Mouse (Mus musculus) megakaryocyte, embryonic 14.5 days (primary cell): ENCODE measurements around the gene Defb47.

Experiments
- FLI1 ChIP-seq: IDR thresholded peaks from 2 replicates; pipeline ENCODE4 v1.6.1; 2012; ENCODE audit warnings: low read length, inconsistent platforms, mixed read lengths
- GATA1 ChIP-seq: IDR thresholded peaks from 3 replicates; pipeline ENCODE4 v1.6.1; 2012; ENCODE audit warnings: mixed read lengths, low read length, inconsistent platforms, borderline replicate concordance

DNA sequence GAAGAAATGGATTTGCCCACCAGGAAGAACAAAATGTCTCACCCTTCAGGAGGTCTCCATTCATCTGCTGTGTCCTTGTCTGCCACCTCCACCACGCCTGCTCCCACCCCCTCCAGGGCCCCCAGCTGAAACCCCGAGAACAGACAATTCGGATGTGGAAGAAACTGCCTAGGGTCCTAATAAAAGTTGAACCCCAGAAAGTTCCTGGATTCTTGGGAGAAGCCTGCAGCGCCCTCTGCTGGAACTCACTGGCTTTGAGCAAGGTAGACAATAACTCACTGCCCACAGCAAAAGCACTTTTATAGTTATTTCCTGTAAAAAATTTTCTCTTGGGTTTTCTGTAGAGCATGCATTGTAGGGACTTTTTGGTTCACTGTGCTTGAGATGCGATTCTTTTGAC, 22.8 kb upstream of the Defb47 start:
- TF ChIP-seq GATA1, result no peak
- TF ChIP-seq FLI1, result no peak
